Mouse (Mus musculus) liver, embryonic 12.5 days (tissue): Measurements from ENCODE around the gene Scube1. TPM values are rescaled to one million over a fixed set of nuclear protein-coding genes. Genes with fewer than 3 reads are reported as not detected.

Source experiments
- ATAC-seq: fragments of 200-750 bp; cut with Nextera tagmentation; 2 replicates; pipeline ENCODE4 v1.8.0; 2017; ENCODE audit warnings: moderate number of reproducible peaks, mild to moderate bottlenecking, moderate library complexity
- H3K27ac ChIP-seq: fragments of 300-500 bp; sonication (generic); 2 replicates; pipeline ENCODE4 v1.5.1; 2016; ENCODE audit warnings: mild to moderate bottlenecking
- H3K27me3 ChIP-seq: fragments of 300-500 bp; sonication (generic); replicated peaks from 2 replicates; pipeline ENCODE4 v1.6.1; 2016; ENCODE audit warnings: mild to moderate bottlenecking, moderate library complexity
- H3K36me3 ChIP-seq: fragments of 300-500 bp; sonication (generic); 2 replicates; pipeline ENCODE4 v1.6.1; 2016; ENCODE audit warnings: mild to moderate bottlenecking, moderate library complexity
- H3K4me1 ChIP-seq: fragments of 300-500 bp; sonication (generic); 2 replicates; pipeline ENCODE4 v1.6.1; 2016
- H3K4me2 ChIP-seq: fragments of 300-500 bp; sonication (generic); 2 replicates; pipeline ENCODE4 v1.6.1; 2016; ENCODE audit warnings: mild to moderate bottlenecking, moderate library complexity
- H3K4me3 ChIP-seq: fragments of 300-500 bp; sonication (generic); 2 replicates; pipeline ENCODE4 v1.5.1; 2016; ENCODE audit warnings: mild to moderate bottlenecking, moderate library complexity
- H3K9ac ChIP-seq: fragments of 300-500 bp; sonication (generic); 2 replicates; pipeline ENCODE4 v1.6.1; 2016; ENCODE audit warnings: mild to moderate bottlenecking, moderate library complexity
- H3K9me3 ChIP-seq: fragments of 300-500 bp; sonication (generic); replicated peaks from 2 replicates; pipeline ENCODE4 v1.6.1; 2016; ENCODE audit warnings: mild to moderate bottlenecking, moderate library complexity
- WGBS: fragments of 180-500 bp; shearing (Covaris S2); methylation state at CpG from one replicate; pipeline ENCODE4 v1.1.7; 2016; ENCODE audit not compliant: insufficient replicate concordance; 5-methylcytosine and 5-hydroxymethylcytosine counted together
- polyA plus RNA-seq: library from polyadenylated mRNA; unstranded; fragments of >200 nt; fragmentation: Nextera tagmentation; extraction: Ambion mirVana; gene quantifications from 2 replicates; pipeline ENCODE4 v1.2.1, GENCODE M21; 2016

Gene Scube1
- 0.50 and 0.72 TPM in 2 replicates for polyA plus RNA-seq

DNA sequence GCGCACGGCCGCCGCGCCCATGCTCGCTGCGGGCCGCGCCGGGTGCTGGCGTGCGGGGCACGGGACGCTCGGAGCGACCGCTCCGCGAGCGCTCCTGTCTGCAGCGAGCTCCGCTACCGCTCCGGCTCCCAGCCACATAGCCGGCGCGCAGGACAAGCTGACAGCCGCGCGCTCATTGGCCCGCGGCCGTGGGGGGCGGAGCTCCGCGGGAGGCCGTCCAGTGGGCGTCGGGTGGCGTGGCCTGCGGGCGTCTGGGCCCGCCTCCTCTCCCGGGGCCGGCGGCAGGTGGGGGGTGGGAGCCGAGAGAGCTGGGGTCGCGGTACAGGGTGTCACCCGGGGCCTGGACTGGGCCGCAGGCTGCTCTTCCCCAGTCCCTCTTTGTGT lies at the start of gene Scube1:
Scube1 (minus strand) TSS at position 136 of the 384 bp plus-strand sequence.
- peak within 1 kb of the TSS; percentile 76 for H3K4me2 ChIP-seq
- 1% methylated on average over 50 of the region's 51 CpGs for WGBS
- no peak within 1 kb of the TSS for H3K27ac ChIP-seq
- H3K36me3 ChIP-seq, result no peaks in the 10 kb centered on the region
- peaks cover 82% of the 10 kb centered on the region for H3K27me3 ChIP-seq
- H3K9ac ChIP-seq, result no peak within 1 kb of the TSS
- H3K4me3 ChIP-seq, result peak within 1 kb of the TSS; percentile 50
- ATAC-seq, result peak; percentile 74
- H3K9me3 ChIP-seq, result no peaks in the 10 kb centered on the region
- H3K4me1 ChIP-seq, result peaks cover 10% of the 10 kb centered on the region; the same call in 1 of the 2 replicates

DNA sequence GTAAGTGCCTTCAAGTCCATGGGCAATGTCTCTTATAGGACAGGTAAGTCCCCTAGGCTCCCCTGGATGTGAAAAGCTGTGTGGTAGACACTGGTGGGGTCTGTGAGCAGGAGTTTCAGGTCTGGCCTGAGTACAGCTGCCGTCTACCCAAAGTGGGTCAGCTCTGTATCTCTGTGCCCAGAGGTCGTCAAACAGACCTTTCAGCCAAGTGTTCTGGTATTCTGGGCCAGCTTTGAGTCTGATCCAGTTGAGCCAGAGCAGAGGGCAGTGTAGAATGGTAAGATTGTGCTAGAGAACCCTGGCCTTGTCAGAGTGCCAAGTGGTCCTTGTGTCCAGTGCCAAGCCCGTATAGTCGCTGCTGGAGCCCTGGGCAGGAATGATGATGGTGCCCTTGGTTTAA lies 48.1 kb upstream of the Scube1 start:
- Histone ChIP-seq H3K9ac (no peak overlapping the region), H3K9me3 (no peaks in the 10 kb centered on the region), H3K27me3 (peaks cover 24% of the 10 kb centered on the region), H3K4me3 (no peak overlapping the region), H3K4me2 (no peak overlapping the region), H3K4me1 (no peaks in the 10 kb centered on the region), H3K36me3 (no peaks in the 10 kb centered on the region), H3K27ac (no peak overlapping the region)
- ATAC-seq, result no peak
- 63% methylated on average over 4 of the region's 4 CpGs for WGBS

DNA sequence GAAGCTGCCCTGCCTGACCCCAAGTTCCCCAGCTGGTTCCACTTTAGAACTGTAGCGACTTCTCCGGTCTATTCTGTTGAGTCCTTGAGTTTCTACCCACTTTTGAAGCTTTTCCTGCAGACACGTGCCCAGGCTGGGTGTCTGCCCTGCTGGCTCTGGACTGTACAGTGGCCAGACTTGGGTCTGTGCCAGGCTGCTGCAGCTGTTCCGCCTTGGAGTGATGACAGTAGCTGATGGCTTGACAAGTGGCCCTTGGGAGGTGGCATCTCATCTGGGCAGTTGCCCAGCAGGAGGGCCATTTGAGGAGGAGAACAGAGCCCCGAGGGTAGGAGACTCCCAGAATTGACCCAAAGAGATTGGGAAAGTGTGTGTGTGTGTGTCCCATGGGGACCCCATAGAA lies 47.6 kb upstream of the Scube1 start:
- Histone ChIP-seq H3K27ac (no peak overlapping the region), H3K9ac (no peak overlapping the region), H3K4me3 (no peak overlapping the region), H3K9me3 (no peaks in the 10 kb centered on the region), H3K36me3 (no peaks in the 10 kb centered on the region), H3K27me3 (peaks cover 19% of the 10 kb centered on the region), H3K4me2 (no peak overlapping the region), H3K4me1 (no peaks in the 10 kb centered on the region)
- ATAC-seq, result no peak
- WGBS, result 50% methylated on average over 5 of the region's 5 CpGs

DNA sequence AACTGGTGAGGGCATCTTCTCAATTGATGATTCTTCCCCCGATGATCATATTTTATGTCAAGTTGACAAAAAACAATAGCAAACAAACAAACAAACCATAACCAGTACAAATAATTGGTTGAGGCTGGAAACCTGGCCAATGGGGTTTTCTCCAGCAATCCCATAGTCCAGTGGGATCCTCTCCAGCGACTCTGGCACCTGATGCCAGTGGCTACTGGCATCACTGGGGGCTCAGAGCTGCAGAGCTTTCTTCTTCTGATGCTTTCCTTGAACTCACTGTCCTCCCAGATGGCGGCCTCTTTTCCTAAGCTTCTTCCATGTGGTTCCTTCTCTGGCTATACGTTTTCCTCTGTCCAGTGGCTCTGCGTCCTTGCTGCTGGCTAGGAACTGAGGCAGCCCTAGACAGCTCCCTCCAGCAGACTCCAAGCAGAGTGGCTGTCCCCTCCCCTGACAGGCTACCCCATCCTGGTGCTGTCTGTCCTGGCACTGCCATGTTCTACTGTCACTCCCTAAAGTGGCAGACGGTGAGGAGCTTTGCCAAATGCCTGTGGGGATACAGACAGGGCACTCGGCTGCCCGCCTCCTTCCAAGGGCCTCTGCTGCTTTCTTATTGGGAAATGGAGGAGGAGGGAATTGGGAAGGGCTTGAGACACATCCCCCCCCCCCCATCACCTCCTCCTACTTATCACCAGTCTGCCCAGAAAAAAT lies 46.7 kb upstream of the Scube1 start:
- no peak overlapping the region for H3K9ac ChIP-seq
- no peaks in the 10 kb centered on the region for H3K4me1 ChIP-seq
- no peak overlapping the region for H3K4me2 ChIP-seq
- no peaks in the 10 kb centered on the region for H3K9me3 ChIP-seq
- H3K27me3 ChIP-seq, result peaks cover 9% of the 10 kb centered on the region
- ATAC-seq, result no peak
- no peak overlapping the region for H3K4me3 ChIP-seq
- H3K27ac ChIP-seq, result no peak overlapping the region
- no peaks in the 10 kb centered on the region for H3K36me3 ChIP-seq
- WGBS, result 60% methylated on average over 8 of the region's 8 CpGs

DNA sequence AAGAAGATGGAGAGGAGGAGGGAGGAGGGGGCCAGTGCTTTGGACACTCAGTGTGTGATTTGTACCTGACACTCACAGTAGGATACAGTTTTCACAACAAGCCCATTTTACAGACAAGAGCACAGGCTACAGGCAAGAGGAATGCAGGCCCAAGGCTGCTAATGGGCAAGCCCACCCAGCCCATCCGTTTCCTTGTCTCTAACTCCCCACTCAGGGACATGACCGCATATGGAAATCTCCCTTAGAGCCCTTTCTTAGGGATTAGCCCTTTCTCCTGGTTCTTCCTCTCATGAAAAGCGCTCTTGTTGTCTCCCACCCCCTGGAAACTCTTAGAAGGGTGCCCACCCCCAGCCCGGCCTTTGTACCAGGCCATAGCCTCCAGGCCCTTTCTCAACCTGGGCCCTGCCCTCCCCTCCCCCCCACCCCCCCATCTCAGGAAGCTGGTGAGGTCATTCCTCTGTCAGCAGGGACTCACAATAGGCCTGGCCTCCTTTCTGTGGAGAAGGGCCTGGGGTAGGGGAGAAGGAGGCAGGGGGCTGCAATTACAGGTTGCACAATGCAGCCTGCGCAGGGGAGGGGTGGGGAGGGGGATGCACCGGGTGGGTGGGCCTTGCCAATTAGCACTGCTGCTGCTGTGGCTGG lies 40.7 kb upstream of the Scube1 start:
- no peak for ATAC-seq
- 22% methylated on average over 6 of the region's 6 CpGs for WGBS
- peaks cover 5% of the 10 kb centered on the region; the same call in 1 of the 2 replicates for H3K27me3 ChIP-seq
- no peaks in the 10 kb centered on the region for H3K36me3 ChIP-seq
- H3K4me1 ChIP-seq, result no peaks in the 10 kb centered on the region
- no peaks in the 10 kb centered on the region for H3K9me3 ChIP-seq
- no peak overlapping the region for H3K4me3 ChIP-seq
- H3K9ac ChIP-seq, result no peak overlapping the region
- H3K27ac ChIP-seq, result no peak overlapping the region
- no peak overlapping the region for H3K4me2 ChIP-seq

DNA sequence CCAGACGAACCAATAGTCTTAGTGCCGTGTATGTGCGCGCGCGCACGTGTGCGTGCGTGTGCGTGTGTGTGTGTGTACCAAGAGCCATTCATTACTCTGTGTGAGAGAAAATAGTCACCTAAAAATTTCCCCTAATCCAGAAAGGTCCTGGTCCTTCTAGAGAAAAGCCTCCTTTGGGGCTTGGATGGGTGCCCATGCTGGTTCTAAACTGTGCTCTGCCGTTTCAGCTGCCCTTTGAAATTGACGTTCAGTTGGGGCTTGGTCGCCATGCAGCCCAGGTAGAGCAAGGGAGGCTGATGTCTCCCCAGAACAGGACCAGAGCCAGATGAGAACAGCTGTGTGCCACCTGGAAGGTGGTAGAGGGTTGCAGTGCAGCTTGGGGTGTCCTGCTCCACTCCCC lies 36.7 kb upstream of the Scube1 start:
- no peak overlapping the region for H3K27ac ChIP-seq
- H3K9me3 ChIP-seq, result no peaks in the 10 kb centered on the region
- H3K9ac ChIP-seq, result no peak overlapping the region
- WGBS, result 77% methylated on average over 13 of the region's 13 CpGs
- no peaks in the 10 kb centered on the region for H3K36me3 ChIP-seq
- no peak for ATAC-seq
- no peak overlapping the region for H3K4me2 ChIP-seq
- 0 out of 2 replicates have a peak, but pooled peaks cover 5% of the 10 kb centered on the region for H3K27me3 ChIP-seq
- no peak overlapping the region for H3K4me3 ChIP-seq
- no peaks in the 10 kb centered on the region for H3K4me1 ChIP-seq

DNA sequence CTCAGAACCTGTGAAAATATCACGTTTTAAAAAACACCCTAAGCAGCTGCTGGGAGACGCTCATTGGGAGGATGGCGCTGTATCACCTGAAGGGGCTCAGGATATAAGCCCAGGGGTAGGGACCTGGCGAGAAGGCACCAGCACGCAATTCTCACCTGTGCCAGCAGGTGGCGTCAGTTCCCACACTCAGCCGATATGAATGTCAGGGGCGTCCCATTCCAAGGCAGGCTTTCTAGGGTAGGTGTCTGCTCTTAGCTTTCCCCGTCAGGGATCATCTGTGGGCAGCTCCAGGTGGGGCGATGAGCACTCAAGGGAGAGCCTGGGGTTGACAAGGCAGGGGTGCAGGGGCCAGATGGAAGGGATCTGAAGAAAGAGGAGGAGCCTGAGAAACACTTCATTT lies 35.9 kb upstream of the Scube1 start:
- ATAC-seq, result no peak
- H3K27ac ChIP-seq, result no peak overlapping the region
- H3K36me3 ChIP-seq, result no peaks in the 10 kb centered on the region
- no peak overlapping the region for H3K9ac ChIP-seq
- H3K4me3 ChIP-seq, result no peak overlapping the region
- no peaks in the 10 kb centered on the region for H3K4me1 ChIP-seq
- no peaks in the 10 kb centered on the region for H3K9me3 ChIP-seq
- H3K27me3 ChIP-seq, result 0 out of 2 replicates have a peak, but pooled peaks cover 5% of the 10 kb centered on the region
- WGBS, result 6% methylated on average over 10 of the region's 10 CpGs
- no peak overlapping the region for H3K4me2 ChIP-seq

DNA sequence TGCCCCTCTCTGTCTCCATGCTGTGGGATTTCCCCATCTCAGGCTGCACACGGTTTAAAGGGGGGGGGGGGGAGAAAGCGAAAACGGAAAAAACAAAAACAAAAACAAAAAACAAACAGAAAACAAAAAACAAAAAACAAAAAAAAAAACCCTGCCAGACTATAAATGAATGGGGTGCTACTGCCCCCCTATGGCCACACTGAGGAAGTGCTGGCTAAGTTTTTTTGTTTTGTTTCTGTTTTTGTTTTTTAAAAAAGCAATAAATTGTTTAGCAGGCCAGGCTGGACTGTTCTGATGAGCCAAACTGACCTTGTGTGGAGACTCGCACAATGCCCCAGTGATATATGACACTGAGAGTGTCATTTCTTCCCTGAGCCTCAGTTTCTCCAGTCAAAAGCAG lies 34.1 kb upstream of the Scube1 start:
- Histone ChIP-seq H3K36me3 (no peaks in the 10 kb centered on the region), H3K4me3 (no peak overlapping the region), H3K9me3 (no peaks in the 10 kb centered on the region; the same call in 1 of the 2 replicates), H3K27ac (no peak overlapping the region), H3K4me2 (no peak overlapping the region), H3K9ac (no peak overlapping the region), H3K4me1 (no peaks in the 10 kb centered on the region), H3K27me3 (0 out of 2 replicates have a peak, but pooled peaks cover 5% of the 10 kb centered on the region)
- ATAC-seq, result no peak
- WGBS, result 16% methylated on average over 4 of the region's 4 CpGs

DNA sequence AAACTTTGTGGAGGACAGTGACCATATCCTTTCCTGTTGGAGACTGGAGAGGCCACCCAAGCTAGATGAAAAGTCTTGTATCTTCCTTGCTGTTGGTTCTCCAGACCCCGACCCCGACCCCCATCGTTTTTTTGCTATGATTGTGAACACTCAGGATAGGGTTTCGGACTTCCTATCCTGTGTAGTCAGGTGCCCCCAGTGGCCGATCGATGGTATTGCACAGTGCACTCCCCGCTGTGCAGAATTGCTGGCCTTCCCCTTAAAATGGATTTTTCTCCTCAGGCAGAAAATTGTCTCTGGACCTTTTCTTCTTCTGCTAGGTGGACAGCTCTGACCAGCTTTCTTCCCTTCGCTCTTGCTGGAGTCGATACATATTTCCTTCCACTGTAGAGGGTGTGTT lies 31.9 kb upstream of the Scube1 start:
- H3K9me3 ChIP-seq, result no peaks in the 10 kb centered on the region; the same call in 1 of the 2 replicates
- no peaks in the 10 kb centered on the region for H3K36me3 ChIP-seq
- 17% methylated on average over 9 of the region's 9 CpGs for WGBS
- no peak overlapping the region for H3K27ac ChIP-seq
- 0 out of 2 replicates have a peak, but pooled peaks cover 5% of the 10 kb centered on the region for H3K27me3 ChIP-seq
- H3K4me1 ChIP-seq, result no peaks in the 10 kb centered on the region
- ATAC-seq, result no peak
- H3K4me3 ChIP-seq, result no peak overlapping the region
- H3K9ac ChIP-seq, result no peak overlapping the region
- H3K4me2 ChIP-seq, result no peak overlapping the region

DNA sequence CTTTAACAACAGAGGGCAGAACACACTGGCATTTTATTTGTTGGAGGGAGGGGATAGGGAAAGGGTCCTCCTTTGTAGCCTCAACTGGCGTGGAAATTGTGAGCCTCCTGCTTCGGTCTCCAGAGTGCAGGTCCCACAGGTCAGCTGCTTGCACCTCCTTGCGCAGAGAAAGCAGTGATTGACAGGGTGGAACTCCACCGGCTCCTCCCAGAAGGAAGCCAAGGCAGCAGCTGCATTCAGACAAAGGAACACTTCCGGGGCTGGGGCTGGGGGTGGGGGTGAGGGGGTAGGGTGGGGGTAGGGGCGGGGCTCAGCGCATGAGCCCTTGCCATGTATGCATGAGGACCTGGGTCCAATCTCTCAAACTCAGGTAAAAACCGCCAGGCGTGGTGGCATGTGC lies 24.6 kb upstream of the Scube1 start:
- H3K27me3 ChIP-seq, result no peaks in the 10 kb centered on the region
- WGBS, result 46% methylated on average over 9 of the region's 9 CpGs
- H3K4me3 ChIP-seq, result no peak overlapping the region
- no peak overlapping the region for H3K4me2 ChIP-seq
- H3K27ac ChIP-seq, result no peak overlapping the region
- no peaks in the 10 kb centered on the region for H3K36me3 ChIP-seq
- H3K4me1 ChIP-seq, result no peaks in the 10 kb centered on the region
- no peak for ATAC-seq
- no peak overlapping the region for H3K9ac ChIP-seq
- no peaks in the 10 kb centered on the region; the same call in 1 of the 2 replicates for H3K9me3 ChIP-seq

DNA sequence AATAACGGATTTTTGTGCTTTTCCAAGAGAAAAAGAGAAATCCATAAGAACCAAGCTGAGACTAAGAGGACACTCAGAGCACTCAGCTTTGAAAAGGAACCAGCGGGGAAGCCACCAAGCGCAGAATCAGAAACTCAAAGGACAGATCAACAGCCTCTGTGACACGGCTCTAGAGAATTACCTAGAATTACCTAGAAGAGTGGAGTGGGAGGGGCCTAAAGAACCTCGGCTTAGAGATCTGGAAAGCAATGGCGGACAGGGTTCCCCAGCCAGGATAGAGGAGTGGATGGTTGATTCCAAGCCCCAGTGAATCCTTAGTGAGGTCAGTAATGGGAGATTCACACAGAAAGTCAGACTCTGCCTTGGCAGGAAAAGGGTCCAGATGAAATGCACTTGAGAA lies 24.2 kb upstream of the Scube1 start:
- no peak overlapping the region for H3K4me3 ChIP-seq
- no peak overlapping the region for H3K4me2 ChIP-seq
- H3K4me1 ChIP-seq, result no peaks in the 10 kb centered on the region
- no peaks in the 10 kb centered on the region for H3K9me3 ChIP-seq
- no peak for ATAC-seq
- H3K27me3 ChIP-seq, result no peaks in the 10 kb centered on the region
- no peaks in the 10 kb centered on the region for H3K36me3 ChIP-seq
- H3K27ac ChIP-seq, result no peak overlapping the region
- WGBS, result 65% methylated on average over 6 of the region's 6 CpGs
- no peak overlapping the region for H3K9ac ChIP-seq

DNA sequence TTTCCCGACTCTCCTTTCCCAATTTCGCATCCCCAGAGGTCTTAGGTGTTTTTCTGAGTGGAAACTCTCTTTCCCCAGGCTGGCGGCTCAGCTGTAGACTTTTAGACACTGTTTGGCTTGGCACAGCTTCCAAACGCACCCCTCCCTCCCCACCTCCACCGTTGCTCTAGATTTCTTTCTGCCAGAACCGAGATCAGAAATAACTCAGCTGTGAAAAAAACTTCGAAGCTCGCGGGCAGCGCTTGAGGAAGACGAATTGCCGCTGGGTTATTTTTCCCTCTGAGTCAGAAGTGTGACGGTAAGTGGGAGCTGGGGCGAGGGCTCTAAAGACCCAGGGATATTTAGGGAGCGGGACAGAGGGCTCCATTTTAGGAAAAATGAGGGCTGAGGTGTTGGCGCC lies 21.5 kb upstream of the Scube1 start:
- Histone ChIP-seq H3K4me2 (no peak overlapping the region), H3K27ac (no peak overlapping the region)

More for the DNA sequence above, 21.5 kb upstream of the Scube1 start:
- 62% methylated on average over 16 of the region's 16 CpGs for WGBS
- no peak overlapping the region for H3K9ac ChIP-seq
- H3K4me3 ChIP-seq, result no peak overlapping the region
- H3K36me3 ChIP-seq, result no peaks in the 10 kb centered on the region
- H3K4me1 ChIP-seq, result no peaks in the 10 kb centered on the region
- no peak for ATAC-seq
- no peaks in the 10 kb centered on the region; the same call in 1 of the 2 replicates for H3K27me3 ChIP-seq
- H3K9me3 ChIP-seq, result no peaks in the 10 kb centered on the region
